Mouse (Mus musculus) CH12.LX (cell line): ENCODE results near the gene Gucy1b1. TPM values are rescaled to one million over a fixed set of nuclear protein-coding genes. Genes with fewer than 3 reads are reported as not detected.

ENCODE experiments used
- DNase-seq: peaks from one replicate; pipeline ENCODE4 v3.0.0-alpha.2; 2013; ENCODE audit errors: extremely low read depth
- H3K27ac ChIP-seq: 2 replicates; pipeline ENCODE4 v1.5.1; 2012; ENCODE audit warnings: low read depth, mild to moderate bottlenecking, control low read depth, moderate library complexity; ENCODE audit not compliant: insufficient read depth
- H3K27me3 ChIP-seq: replicated peaks from 2 replicates; pipeline ENCODE3; 2012; ENCODE audit warnings: inconsistent platforms
- H3K36me3 ChIP-seq, 2 experiments: replicated peaks in 1 of 2; 2 replicates each; pipeline versions ENCODE3 to v1.6.1; 2012; ENCODE audit warnings: inconsistent platforms in 1 of 2, low read length in 1 of 2, mild to moderate bottlenecking in 1 of 2, mixed read lengths in 1 of 2, moderate library complexity in 1 of 2; ENCODE audit not compliant: control insufficient read depth in 1 of 2, insufficient read depth in 1 of 2
- H3K4me1 ChIP-seq, 2 experiments: 2 replicates each; pipeline ENCODE4 v1.6.1; 2012; ENCODE audit warnings: inconsistent platforms in 1 of 2, moderate library complexity in 1 of 2; ENCODE audit not compliant: insufficient read depth in 2 of 2, control insufficient read depth in 1 of 2
- H3K4me2 ChIP-seq: 2 replicates; pipeline ENCODE4 v1.6.1; 2012; ENCODE audit warnings: low read depth, mild to moderate bottlenecking, control low read depth; ENCODE audit not compliant: poor library complexity, insufficient read depth, severe bottlenecking
- H3K4me3 ChIP-seq, 3 experiments: fragments of 150-350 bp in 1 of 3; sonication (generic) in 1 of 3; replicated peaks in 1 of 3; 2 replicates each; pipeline versions ENCODE3 to v1.5.1; 2011 to 2012; ENCODE audit warnings: low read depth in 2 of 3, low read length in 2 of 3, mild to moderate bottlenecking in 2 of 3, moderate library complexity in 2 of 3, control low read depth in 1 of 3, improper control_type of control experiment in 1 of 3, inconsistent platforms in 1 of 3, mixed read lengths in 1 of 3; ENCODE audit not compliant: poor library complexity in 1 of 3
- H3K79me2 ChIP-seq: replicated peaks from 2 replicates; pipeline ENCODE4 v1.6.1; 2012; ENCODE audit warnings: mild to moderate bottlenecking, moderate library complexity; ENCODE audit not compliant: control insufficient read depth, poor library complexity, insufficient read depth, severe bottlenecking; ENCODE audit errors: extremely low read depth
- H3K9ac ChIP-seq: 2 replicates; pipeline ENCODE4 v1.6.1; 2012; ENCODE audit warnings: low read depth, mild to moderate bottlenecking, control low read depth, moderate library complexity; ENCODE audit not compliant: insufficient read depth
- H3K9me3 ChIP-seq: replicated peaks from 2 replicates; pipeline ENCODE3; 2012; ENCODE audit warnings: low read length, inconsistent platforms, mixed read lengths
- BHLHE40 ChIP-seq: IDR thresholded peaks from 2 replicates; pipeline ENCODE4 v1.6.1; 2011; ENCODE audit warnings: mild to moderate bottlenecking, low read depth, low read length, improper control_type of control experiment
- CHD1 ChIP-seq: IDR thresholded peaks from 2 replicates; pipeline ENCODE4 v1.6.1; 2012; ENCODE audit warnings: low read depth, low read length, improper control_type of control experiment, inconsistent platforms
- CHD2 ChIP-seq: IDR thresholded peaks from 2 replicates; pipeline ENCODE4 v1.6.1; 2011; ENCODE audit warnings: low read length, improper control_type of control experiment
- CTCF ChIP-seq, 2 experiments: IDR thresholded peaks in 1 of 2; conservative IDR thresholded peaks in 1 of 2; 2 replicates each; pipeline ENCODE4 v1.5.1; 2011 to 2012; ENCODE audit warnings: low read depth in 2 of 2, low read length in 2 of 2, improper control_type of control experiment in 1 of 2, inconsistent platforms in 1 of 2, mild to moderate bottlenecking in 1 of 2, moderate library complexity in 1 of 2
- E2F4 ChIP-seq: IDR thresholded peaks from 2 replicates; pipeline ENCODE4 v1.6.1; 2011; ENCODE audit warnings: low read depth, low read length, improper control_type of control experiment; ENCODE audit not compliant: insufficient replicate concordance
- ELF1 ChIP-seq: IDR thresholded peaks from 2 replicates; pipeline ENCODE4 v1.6.1; 2014; ENCODE audit warnings: low read depth, mild to moderate bottlenecking, inconsistent platforms, low read length, improper control_type of control experiment
- EP300 ChIP-seq: IDR thresholded peaks from 2 replicates; pipeline ENCODE4 v1.6.1; 2011; ENCODE audit warnings: low read length, improper control_type of control experiment
- ETS1 ChIP-seq: conservative IDR thresholded peaks from 2 replicates; pipeline ENCODE4 v1.6.1; 2012; ENCODE audit warnings: low read depth, mild to moderate bottlenecking, inconsistent platforms, low read length, improper control_type of control experiment, moderate library complexity
- GABPA ChIP-seq: IDR thresholded peaks from 2 replicates; pipeline ENCODE4 v1.6.1; 2012; ENCODE audit warnings: low read depth, low read length, improper control_type of control experiment, inconsistent platforms; ENCODE audit not compliant: insufficient replicate concordance
- IRF4 ChIP-seq: IDR thresholded peaks from 2 replicates; pipeline ENCODE4 v1.6.1; 2014; ENCODE audit warnings: low read depth, mild to moderate bottlenecking, inconsistent platforms, low read length, improper control_type of control experiment
- JUN ChIP-seq: IDR thresholded peaks from 2 replicates; pipeline ENCODE4 v1.6.1; 2011; ENCODE audit warnings: low read depth, mild to moderate bottlenecking, low read length, improper control_type of control experiment, moderate library complexity; ENCODE audit not compliant: insufficient read depth
- JUND ChIP-seq: conservative IDR thresholded peaks from 2 replicates; pipeline ENCODE4 v1.6.1; 2011; ENCODE audit warnings: low read depth, low read length, improper control_type of control experiment
- KAT2A ChIP-seq: IDR thresholded peaks from 2 replicates; pipeline ENCODE4 v1.6.1; 2012; ENCODE audit warnings: low read length, improper control_type of control experiment, inconsistent platforms; ENCODE audit not compliant: insufficient replicate concordance
- MAFK ChIP-seq: IDR thresholded peaks from 2 replicates; pipeline ENCODE4 v1.6.1; 2011; ENCODE audit warnings: low read length, improper control_type of control experiment; ENCODE audit not compliant: insufficient replicate concordance
- MAX ChIP-seq: IDR thresholded peaks from 2 replicates; pipeline ENCODE4 v1.6.1; 2011; ENCODE audit warnings: low read length, improper control_type of control experiment
- MAZ ChIP-seq: IDR thresholded peaks from 2 replicates; pipeline ENCODE4 v1.6.1; 2012; ENCODE audit warnings: low read depth, mild to moderate bottlenecking, inconsistent platforms, low read length, improper control_type of control experiment, moderate library complexity
- MXI1 ChIP-seq: IDR thresholded peaks from 2 replicates; pipeline ENCODE4 v1.6.1; 2011; ENCODE audit warnings: mild to moderate bottlenecking, low read depth, low read length, improper control_type of control experiment
- MYC ChIP-seq: IDR thresholded peaks from 2 replicates; pipeline ENCODE4 v1.6.1; 2011; ENCODE audit warnings: low read depth, mild to moderate bottlenecking, improper control_type of control experiment, low read length
- NELFE ChIP-seq: IDR thresholded peaks from 2 replicates; pipeline ENCODE4 v1.6.1; 2011; ENCODE audit warnings: low read depth, low read length, improper control_type of control experiment
- NRF1 ChIP-seq: IDR thresholded peaks from 2 replicates; pipeline ENCODE4 v1.6.1; 2014; ENCODE audit warnings: low read depth, mild to moderate bottlenecking, inconsistent platforms, low read length, improper control_type of control experiment, moderate library complexity
- PAX5 ChIP-seq: IDR thresholded peaks from 2 replicates; pipeline ENCODE4 v1.6.1; 2012; ENCODE audit warnings: low read length, inconsistent platforms, mixed read lengths
- POLR2A ChIP-seq: IDR thresholded peaks from 2 replicates; pipeline ENCODE4 v1.6.1; 2011; ENCODE audit warnings: low read depth, mild to moderate bottlenecking, improper control_type of control experiment, low read length
- RAD21 ChIP-seq: IDR thresholded peaks from 2 replicates; pipeline ENCODE4 v1.6.1; 2011; ENCODE audit warnings: low read depth, mild to moderate bottlenecking, low read length, improper control_type of control experiment, moderate library complexity
- RCOR1 ChIP-seq: conservative IDR thresholded peaks from 2 replicates; pipeline ENCODE4 v1.6.1; 2012; ENCODE audit warnings: low read depth, mild to moderate bottlenecking, inconsistent platforms, low read length, improper control_type of control experiment
- SMC3 ChIP-seq: IDR thresholded peaks from 2 replicates; pipeline ENCODE4 v1.6.1; 2011; ENCODE audit warnings: low read depth, low read length, improper control_type of control experiment
- TBP ChIP-seq: conservative IDR thresholded peaks from 2 replicates; pipeline ENCODE4 v1.6.1; 2011; ENCODE audit warnings: low read depth, low read length, improper control_type of control experiment
- TCF12 ChIP-seq: IDR thresholded peaks from 2 replicates; pipeline ENCODE4 v1.6.1; 2014; ENCODE audit warnings: low read depth, mild to moderate bottlenecking, inconsistent platforms, low read length, improper control_type of control experiment
- UBTF ChIP-seq: IDR thresholded peaks from 2 replicates; pipeline ENCODE4 v1.6.1; 2012; ENCODE audit warnings: low read depth, mild to moderate bottlenecking, inconsistent platforms, low read length, improper control_type of control experiment, moderate library complexity
- USF1 ChIP-seq: IDR thresholded peaks from 2 replicates; pipeline ENCODE4 v1.6.1; 2014; ENCODE audit warnings: low read depth, mild to moderate bottlenecking, inconsistent platforms, low read length, improper control_type of control experiment
- USF2 ChIP-seq: conservative IDR thresholded peaks from 2 replicates; pipeline ENCODE4 v1.6.1; 2011; ENCODE audit warnings: low read depth, low read length, improper control_type of control experiment
- ZC3H11A ChIP-seq: IDR thresholded peaks from 2 replicates; pipeline ENCODE4 v1.6.1; 2012; ENCODE audit warnings: low read depth, mild to moderate bottlenecking, inconsistent platforms, low read length, improper control_type of control experiment
- ZKSCAN1 ChIP-seq: IDR thresholded peaks from 2 replicates; pipeline ENCODE4 v1.6.1; 2012; ENCODE audit warnings: low read depth, inconsistent platforms, low read length, improper control_type of control experiment, borderline replicate concordance
- ZMIZ1 ChIP-seq: IDR thresholded peaks from 2 replicates; pipeline ENCODE4 v1.6.1; 2012; ENCODE audit warnings: low read depth, mild to moderate bottlenecking, inconsistent platforms, low read length, improper control_type of control experiment
- ZNF384 ChIP-seq: IDR thresholded peaks from 2 replicates; pipeline ENCODE4 v1.6.1; 2012; ENCODE audit warnings: low read depth, low read length, improper control_type of control experiment, inconsistent platforms
- dilution Hi-C: fragments of 300-500 bp; cut with MboI; formaldehyde crosslinking; loops from 2 replicates; pipeline ENCODE4 v1.14.3; 2020; ENCODE audit warnings: low sequenced_read_pairs; ENCODE audit not compliant: extremely low pct_unique_long_range_greater_than_20kb, extremely low pct_ligation_motif_present
- in situ Hi-C: fragments of 300-500 bp; cut with MboI; formaldehyde crosslinking; loops from 3 replicates; pipeline ENCODE4 v1.14.3; 2019; ENCODE audit warnings: low sequenced_read_pairs, low pct_ligation_motif_present, low pct_unique_long_range_greater_than_20kb, mixed read lengths
- polyA plus RNA-seq: library from polyadenylated mRNA; unstranded; fragments of >175 nt; gene quantifications from 2 replicates; pipeline ENCODE4 v1.2.1, GENCODE M21; 2012; ENCODE audit warnings: low read depth; ENCODE audit not compliant: insufficient read length
- total RNA-seq, 2 experiments: library from RNA; depleted of rRNA; stranded (reverse); fragments of 300-350 nt in 1 of 2; fragments of >200 nt in 1 of 2; gene quantifications; 2 replicates each; pipeline ENCODE4 v1.2.3; 2012 to 2014

Gene Gucy1b1
- total and polyA plus RNA-seq, 3 experiments = not detected

DNA sequence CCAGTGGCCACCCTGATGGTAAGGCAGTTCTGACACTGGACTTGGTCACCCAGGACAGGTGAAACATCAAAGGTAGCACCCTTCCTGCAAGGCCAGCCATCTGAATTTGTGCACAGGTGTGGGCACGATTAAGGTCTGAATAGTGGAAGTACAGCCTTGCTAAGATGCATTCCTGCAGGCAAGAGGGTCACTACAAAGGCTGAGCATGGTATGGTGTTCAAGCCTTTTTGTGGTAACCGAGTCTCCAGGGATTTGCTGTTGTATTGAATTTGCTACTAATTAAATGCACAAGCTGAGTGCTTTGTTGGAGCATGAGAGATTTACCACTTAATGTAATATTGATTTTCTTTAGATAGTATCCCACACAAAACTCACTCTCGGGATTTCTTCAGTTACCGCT lies 26.4 kb downstream of the Gucy1b1 start:
- no peak overlapping the region for H3K4me2 ChIP-seq
- in situ Hi-C loops (loop anchor here (25.0 kb wide), 1 partner anchor 289 kb away; no protein-coding TSS in a partner anchor), dilution Hi-C loops (no loop called here)
- no peaks in the 10 kb centered on the region for H3K27me3 ChIP-seq
- no peaks in the 10 kb centered on the region for H3K79me2 ChIP-seq
- no peak overlapping the region for H3K4me3 ChIP-seq
- no peak overlapping the region for H3K9ac ChIP-seq
- no peaks in the 10 kb centered on the region for H3K4me1 ChIP-seq
- TF ChIP-seq ZNF384 (no peak), MYC (no peak), ZMIZ1 (no peak), RAD21 (no peak), MAZ (no peak), ETS1 (no peak), TBP (no peak)
- DNase-seq = no peak
- H3K27ac ChIP-seq = no peak overlapping the region
- no peaks in the 10 kb centered on the region for H3K9me3 ChIP-seq
- H3K36me3 ChIP-seq = no peaks in the 10 kb centered on the region

DNA sequence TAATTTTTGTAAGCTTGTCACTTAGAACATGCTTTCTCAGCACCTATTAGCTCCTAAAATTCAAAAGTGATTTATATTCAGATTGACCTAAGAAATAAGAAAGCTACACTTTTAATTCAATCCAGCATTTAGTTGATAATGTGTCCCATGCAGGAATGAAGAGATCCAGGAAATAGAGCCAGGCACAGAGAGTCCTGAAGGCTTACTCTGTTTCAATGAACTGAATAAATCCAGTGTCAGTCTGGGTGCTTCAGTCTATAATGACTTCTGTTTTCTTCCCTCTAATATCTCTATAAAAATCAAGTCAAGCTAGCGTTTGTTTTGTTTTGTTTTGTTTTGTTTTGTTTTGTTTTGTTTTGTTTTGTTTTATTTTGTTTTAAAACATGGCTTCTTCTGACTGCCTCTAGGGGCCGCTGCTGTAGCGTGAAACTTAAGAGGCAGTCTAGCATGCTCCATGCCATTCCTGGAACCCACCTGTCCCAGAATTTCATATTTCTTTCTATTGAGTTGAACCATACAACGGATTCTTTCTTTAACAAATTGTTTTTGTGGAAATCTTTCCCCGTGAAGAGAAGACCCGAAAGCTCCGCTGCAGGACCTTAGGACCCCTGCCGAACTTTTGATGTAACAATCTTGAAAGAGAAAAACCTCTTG lies 27.3 kb downstream of the Gucy1b1 start:
- H3K4me1 ChIP-seq = no peaks in the 10 kb centered on the region
- in situ Hi-C loops = loop anchor here (25.0 kb wide), 1 partner anchor 290 kb away; no protein-coding TSS in a partner anchor
- H3K27me3 ChIP-seq = no peaks in the 10 kb centered on the region
- DNase-seq = peak; percentile 17
- no peaks in the 10 kb centered on the region for H3K36me3 ChIP-seq
- no peak overlapping the region for H3K9ac ChIP-seq
- H3K79me2 ChIP-seq = no peaks in the 10 kb centered on the region
- H3K4me2 ChIP-seq = no peak overlapping the region
- no peaks in the 10 kb centered on the region for H3K9me3 ChIP-seq
- H3K4me3 ChIP-seq = no peak overlapping the region
- no peak overlapping the region for H3K27ac ChIP-seq
- dilution Hi-C loops = no loop called here
- TF ChIP-seq MXI1 = no peak
- no peak for TF ChIP-seq JUND
- no peak for TF ChIP-seq E2F4
- no peak for TF ChIP-seq MAFK
- no peak for TF ChIP-seq KAT2A
- no peak for TF ChIP-seq USF2
- TF ChIP-seq NRF1 = no peak
- no peak for TF ChIP-seq GABPA
- TF ChIP-seq TCF12 = no peak
- no peak for TF ChIP-seq JUN
- no peak for TF ChIP-seq NELFE
- no peak for TF ChIP-seq EP300
- 0 out of 2 replicates have a peak, but pooled peaks have one; percentile 15 for TF ChIP-seq ELF1
- TF ChIP-seq ZKSCAN1 = peak; percentile 44; the same call in 1 of the 2 replicates
- TF ChIP-seq UBTF = no peak
- TF ChIP-seq PAX5 = no peak
- no peak for TF ChIP-seq TBP
- peak; percentile 16 to 76; a peak in 3 of 4 replicates for TF ChIP-seq CTCF (conservative IDR thresholded peaks at IDR 0.05 in 1 of 2, IDR thresholded peaks at IDR 0.05 in 1 of 2; ENCODE audit: low read depth in 2 of 2, low read length in 2 of 2)
- TF ChIP-seq ETS1 = no peak
- TF ChIP-seq CHD1 = no peak
- no peak for TF ChIP-seq USF1
- TF ChIP-seq POLR2A = no peak
- TF ChIP-seq SMC3 = peak; percentile 58
- no peak for TF ChIP-seq CHD2
- no peak for TF ChIP-seq RCOR1
- no peak for TF ChIP-seq IRF4
- TF ChIP-seq MAX = no peak
- TF ChIP-seq BHLHE40 = no peak
- TF ChIP-seq ZC3H11A = 0 out of 2 replicates have a peak, but pooled peaks have one; percentile 4
